Mouse (Mus musculus) neural tube, embryonic 15.5 days (tissue): ENCODE data around the gene Morf4l1. TPM values are rescaled to one million over a fixed set of nuclear protein-coding genes. Genes with fewer than 3 reads are reported as not detected.

Source experiments
- ATAC-seq: fragments of 200-750 bp; cut with Nextera tagmentation; 2 replicates; pipeline ENCODE4 v1.8.0; 2017; ENCODE audit warnings: mild to moderate bottlenecking, moderate TSS enrichment, moderate library complexity; ENCODE audit not compliant: low FRiP score
- H3K27ac ChIP-seq: fragments of 300-500 bp; sonication (generic); replicated peaks from 2 replicates; pipeline ENCODE4 v1.5.1; 2015; ENCODE audit warnings: mild to moderate bottlenecking, inconsistent platforms
- H3K27me3 ChIP-seq: fragments of 300-500 bp; sonication (generic); replicated peaks from 2 replicates; pipeline ENCODE4 v1.6.1; 2015; ENCODE audit warnings: inconsistent platforms
- H3K36me3 ChIP-seq: fragments of 300-500 bp; sonication (generic); 2 replicates; pipeline ENCODE4 v1.6.1; 2015; ENCODE audit warnings: inconsistent platforms
- H3K4me1 ChIP-seq: fragments of 300-500 bp; sonication (generic); 2 replicates; pipeline ENCODE4 v1.6.1; 2015; ENCODE audit warnings: inconsistent platforms
- H3K4me2 ChIP-seq: fragments of 300-500 bp; sonication (generic); 2 replicates; pipeline ENCODE4 v1.6.1; 2015; ENCODE audit warnings: inconsistent platforms, mild to moderate bottlenecking, moderate library complexity
- H3K4me3 ChIP-seq: fragments of 300-500 bp; sonication (generic); replicated peaks from 2 replicates; pipeline ENCODE4 v1.5.1; 2015; ENCODE audit warnings: mild to moderate bottlenecking, inconsistent platforms
- H3K9ac ChIP-seq: fragments of 300-500 bp; sonication (generic); replicated peaks from 2 replicates; pipeline ENCODE4 v1.6.1; 2015; ENCODE audit warnings: mild to moderate bottlenecking, inconsistent platforms
- H3K9me3 ChIP-seq: fragments of 300-500 bp; sonication (generic); replicated peaks from 2 replicates; pipeline ENCODE4 v1.6.1; 2016; ENCODE audit warnings: inconsistent platforms
- WGBS: fragments of 180-500 bp; shearing (Covaris S2); methylation state at CpG from one replicate; pipeline ENCODE4 v1.1.7; 2015; ENCODE audit warnings: mixed read lengths; 5-methylcytosine and 5-hydroxymethylcytosine counted together
- polyA plus RNA-seq: library from polyadenylated mRNA; unstranded; fragments of >200 nt; fragmentation: Nextera tagmentation; extraction: Ambion mirVana; gene quantifications from 2 replicates; pipeline ENCODE4 v1.2.1, GENCODE M21; 2015

Morf4l1 gene
- 520 and 554 TPM in 2 replicates for polyA plus RNA-seq

DNA sequence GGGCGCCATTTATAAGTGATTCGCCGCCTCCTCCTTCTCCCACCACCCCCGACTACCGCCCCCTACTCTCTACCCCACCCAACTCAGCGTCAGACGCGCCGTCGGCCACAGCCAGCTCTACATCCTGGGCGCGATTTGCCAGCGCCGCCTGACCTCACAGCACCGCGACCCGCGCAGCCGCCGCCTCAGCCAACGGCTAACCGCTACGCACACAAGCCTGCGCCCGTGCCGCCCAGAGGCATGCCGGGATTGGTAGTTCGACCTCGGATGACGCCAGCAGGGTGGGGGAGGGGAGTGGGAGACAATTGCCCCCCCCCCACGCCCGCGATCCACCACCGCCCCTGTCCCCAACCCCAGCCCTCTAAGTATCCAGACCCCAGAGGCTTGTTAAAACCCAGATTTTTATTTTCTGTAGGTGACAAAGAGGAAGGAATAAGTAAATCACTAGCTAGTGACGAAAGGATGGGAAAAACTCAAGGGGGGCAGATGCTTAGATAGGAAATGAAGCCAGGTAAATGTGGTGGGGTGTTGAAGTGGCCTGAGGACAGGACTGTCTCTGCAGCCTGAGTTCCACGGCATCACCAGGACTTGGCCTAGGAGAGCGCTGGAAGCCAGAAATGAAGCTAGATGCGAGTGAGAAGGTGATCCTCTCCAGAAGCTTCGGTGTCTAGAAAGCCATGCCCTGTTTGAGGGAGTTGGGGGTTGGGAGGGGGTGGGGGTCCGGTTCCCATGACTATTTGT, at the start of gene Morf4l1:
TSS of gene Morf4l1 (minus strand) at position 208 of the 741 bp plus-strand sequence.
- WGBS: 1% methylated on average over 38 of the region's 40 CpGs

DNA sequence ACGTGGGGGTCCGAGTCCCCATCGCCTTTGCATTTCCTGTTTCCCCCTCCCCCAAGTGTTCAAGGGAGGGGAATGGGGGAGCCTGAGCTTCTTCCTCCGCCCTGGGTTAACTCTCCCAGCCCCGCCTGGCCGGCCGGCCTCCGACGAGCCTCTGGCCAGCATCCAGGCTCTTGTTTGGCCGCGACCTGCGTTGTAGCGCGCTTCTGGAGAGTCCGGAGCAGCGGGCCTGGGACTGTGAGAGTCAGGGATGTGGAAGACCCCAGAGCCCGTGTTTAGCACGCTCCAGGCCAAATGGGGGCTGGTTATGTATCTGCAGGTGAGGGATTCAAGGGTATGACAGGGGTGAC, 49.1 kb upstream of the Morf4l1 start:
- Histone ChIP-seq H3K9ac (peak overlapping the region; percentile 74), H3K9me3 (0 out of 2 replicates have a peak, but pooled peaks cover 3% of the 10 kb centered on the region), H3K27me3 (no peaks in the 10 kb centered on the region), H3K36me3 (0 out of 2 replicates have a peak, but pooled peaks cover 2% of the 10 kb centered on the region), H3K4me1 (peaks cover 25% of the 10 kb centered on the region), H3K27ac (peak overlapping the region; percentile 75), H3K4me3 (peak overlapping the region; percentile 85), H3K4me2 (peak overlapping the region; percentile 95)
- under 1% methylated on average over 18 of the region's 18 CpGs for WGBS
- ATAC-seq: peak; percentile 58

More for the DNA sequence above, at the start of gene Morf4l1:
- ATAC-seq: peak; percentile 98
- no peaks in the 10 kb centered on the region; the same call in 1 of the 2 replicates for H3K27me3 ChIP-seq
- peak within 1 kb of the TSS; percentile 99 for H3K27ac ChIP-seq
- H3K4me2 ChIP-seq: peak within 1 kb of the TSS; percentile 76
- H3K36me3 ChIP-seq: no peaks in the 10 kb centered on the region
- H3K4me1 ChIP-seq: peaks cover 30% of the 10 kb centered on the region
- H3K9me3 ChIP-seq: no peaks in the 10 kb centered on the region
- H3K9ac ChIP-seq: peak within 1 kb of the TSS; percentile 97
- H3K4me3 ChIP-seq: peak within 1 kb of the TSS; percentile 84

DNA sequence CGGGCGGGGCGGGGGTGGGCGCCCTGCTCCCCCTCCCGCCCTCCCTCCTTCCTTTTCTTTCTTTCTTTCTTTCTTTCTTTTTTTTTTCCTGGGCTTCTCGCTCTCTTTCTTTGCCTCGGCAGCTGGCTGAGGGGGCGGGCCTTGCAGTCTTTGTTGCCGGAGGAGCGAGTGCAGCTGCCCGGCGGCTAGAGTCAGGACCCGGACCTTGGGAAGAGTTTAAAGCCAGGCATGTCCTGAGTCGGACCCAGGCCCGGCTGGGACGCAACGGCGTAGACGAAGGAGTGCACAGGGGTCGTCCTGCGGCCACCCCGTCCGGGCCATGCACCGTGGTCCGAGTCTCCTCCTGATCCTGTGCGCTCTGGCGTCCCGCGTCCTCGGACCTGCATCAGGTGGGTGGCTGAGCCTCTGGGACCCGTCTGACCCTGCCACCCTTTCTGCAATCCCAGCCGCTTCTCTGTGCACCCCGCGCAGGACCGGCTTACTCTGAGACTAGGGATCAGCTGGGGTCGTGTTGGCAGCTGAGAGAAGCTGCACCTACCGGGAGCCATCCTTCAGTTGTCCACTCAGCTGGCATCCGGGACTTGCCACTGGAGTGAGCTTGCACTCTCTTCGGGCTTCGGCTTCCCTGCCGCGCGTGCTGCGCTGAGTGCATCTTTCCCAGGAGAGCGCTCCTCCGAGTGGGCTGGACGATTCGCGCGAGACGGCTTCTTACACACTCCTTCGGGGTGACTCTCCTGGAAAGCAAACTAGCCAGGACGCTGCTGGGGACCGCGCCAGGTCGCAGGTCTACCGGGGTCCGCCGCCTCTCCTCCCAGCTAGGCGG, 48.6 kb upstream of the Morf4l1 start, which contains the start of gene Adamts7:
TSS of gene Adamts7 (plus strand) at position 144 of the 823 bp plus-strand sequence.
- 1% methylated on average over 58 of the region's 60 CpGs for WGBS
- H3K9ac ChIP-seq: peak within 1 kb of the TSS; percentile 74
- 0 out of 2 replicates have a peak, but pooled peaks cover 2% of the 10 kb centered on the region for H3K36me3 ChIP-seq
- peak within 1 kb of the TSS; percentile 95 for H3K4me2 ChIP-seq
- H3K9me3 ChIP-seq: 0 out of 2 replicates have a peak, but pooled peaks cover 3% of the 10 kb centered on the region
- ATAC-seq: peak; percentile 81
- no peaks in the 10 kb centered on the region for H3K27me3 ChIP-seq
- peak within 1 kb of the TSS; percentile 75 for H3K27ac ChIP-seq
- peak within 1 kb of the TSS; percentile 85 for H3K4me3 ChIP-seq
- H3K4me1 ChIP-seq: peaks cover 25% of the 10 kb centered on the region

DNA sequence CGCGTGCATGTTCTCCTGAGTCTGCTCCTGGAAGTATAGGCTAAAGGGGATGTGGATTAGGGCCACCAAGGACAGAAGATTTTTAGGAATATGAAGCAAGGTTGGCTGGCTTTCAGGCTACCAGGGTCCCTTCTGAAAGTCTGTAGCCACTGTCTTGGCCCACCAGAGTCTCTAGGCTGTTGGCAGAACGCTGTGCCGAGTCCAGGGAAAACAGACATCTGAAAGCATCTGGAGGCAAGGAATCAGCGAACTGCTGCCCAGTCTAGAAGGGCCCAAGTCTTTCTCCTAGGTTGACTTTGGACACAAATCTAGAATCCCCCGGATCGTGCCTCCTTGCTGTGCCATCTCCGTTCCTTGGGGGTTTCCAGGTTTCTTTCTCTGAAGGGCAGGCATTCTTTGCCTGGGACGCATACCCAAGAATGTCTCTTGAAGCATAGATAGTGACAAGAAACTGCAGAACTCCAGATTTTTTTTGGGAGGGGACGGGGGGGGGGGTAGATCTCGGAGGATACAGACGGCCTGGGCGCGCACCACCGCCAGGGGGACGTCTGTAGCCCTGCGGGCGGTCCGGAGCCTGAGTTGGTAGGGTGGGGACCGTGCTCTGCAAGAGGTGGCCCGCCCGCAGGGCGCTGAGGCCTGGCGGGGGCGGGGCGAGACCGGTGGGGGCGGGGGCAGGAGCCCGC, 47.8 kb upstream of the Morf4l1 start:
- peak; percentile 77 for ATAC-seq
- H3K4me2 ChIP-seq: peak overlapping the region; percentile 95
- 0 out of 2 replicates have a peak overlapping the region, but pooled peaks have one; percentile 28 for H3K27ac ChIP-seq
- no peaks in the 10 kb centered on the region for H3K27me3 ChIP-seq
- 13% methylated on average over 18 of the region's 29 CpGs for WGBS
- 0 out of 2 replicates have a peak, but pooled peaks cover 3% of the 10 kb centered on the region for H3K9me3 ChIP-seq
- H3K36me3 ChIP-seq: 0 out of 2 replicates have a peak, but pooled peaks cover 2% of the 10 kb centered on the region
- peak overlapping the region; percentile 85 for H3K4me3 ChIP-seq
- H3K9ac ChIP-seq: peak overlapping the region; percentile 74
- H3K4me1 ChIP-seq: peaks cover 25% of the 10 kb centered on the region

DNA sequence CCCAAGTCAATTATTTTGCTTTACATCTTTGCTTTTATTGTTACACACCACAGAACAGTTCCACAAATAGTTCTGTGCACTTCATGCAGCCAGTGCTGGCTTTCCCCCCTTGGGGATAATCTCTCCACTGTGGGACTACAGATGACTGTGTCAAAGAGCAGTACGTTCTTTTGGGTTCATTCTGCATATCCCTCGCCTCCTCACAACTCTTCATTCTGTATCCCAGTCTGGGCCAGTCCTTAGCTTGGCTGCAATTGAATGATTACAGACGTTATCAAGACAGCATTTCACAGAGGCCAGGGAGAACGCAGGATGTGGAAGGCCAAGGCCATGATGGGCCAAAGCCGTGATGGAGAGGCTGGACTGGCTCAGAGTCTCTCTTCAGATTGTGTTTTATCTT, 32.3 kb upstream of the Morf4l1 start:
- 82% methylated on average over 5 of the region's 5 CpGs for WGBS
- H3K9me3 ChIP-seq: no peaks in the 10 kb centered on the region
- no peaks in the 10 kb centered on the region for H3K4me1 ChIP-seq
- no peaks in the 10 kb centered on the region for H3K36me3 ChIP-seq
- no peaks in the 10 kb centered on the region for H3K27me3 ChIP-seq
- no peak overlapping the region for H3K9ac ChIP-seq
- no peak overlapping the region for H3K4me3 ChIP-seq
- ATAC-seq: no peak
- H3K27ac ChIP-seq: no peak overlapping the region
- no peak overlapping the region for H3K4me2 ChIP-seq

DNA sequence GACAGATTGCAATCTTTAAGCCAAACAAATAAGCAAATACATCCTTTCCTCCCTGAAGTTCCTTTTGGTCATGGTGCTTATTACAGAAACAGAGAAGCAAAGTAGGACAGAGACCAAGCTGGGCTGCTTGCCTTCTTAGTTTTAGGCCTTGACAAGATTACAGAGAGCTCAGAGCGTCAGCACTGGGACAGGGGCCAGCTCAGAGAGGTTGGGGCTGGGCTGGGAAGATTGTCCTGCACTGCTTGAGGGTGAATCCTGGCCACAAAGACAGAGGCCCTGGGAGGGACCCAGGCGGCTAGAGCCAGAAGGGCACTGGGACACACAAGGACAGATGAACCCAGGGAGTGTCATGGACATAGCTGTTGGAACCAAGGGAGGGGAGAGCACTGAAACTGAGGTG, 31.2 kb upstream of the Morf4l1 start:
- H3K27ac ChIP-seq: no peak overlapping the region
- WGBS: 65% methylated on average over 2 of the region's 2 CpGs
- no peak overlapping the region for H3K9ac ChIP-seq
- no peak overlapping the region for H3K4me2 ChIP-seq
- no peaks in the 10 kb centered on the region for H3K27me3 ChIP-seq
- H3K9me3 ChIP-seq: no peaks in the 10 kb centered on the region
- H3K36me3 ChIP-seq: no peaks in the 10 kb centered on the region
- no peak for ATAC-seq
- H3K4me3 ChIP-seq: no peak overlapping the region
- H3K4me1 ChIP-seq: no peaks in the 10 kb centered on the region

DNA sequence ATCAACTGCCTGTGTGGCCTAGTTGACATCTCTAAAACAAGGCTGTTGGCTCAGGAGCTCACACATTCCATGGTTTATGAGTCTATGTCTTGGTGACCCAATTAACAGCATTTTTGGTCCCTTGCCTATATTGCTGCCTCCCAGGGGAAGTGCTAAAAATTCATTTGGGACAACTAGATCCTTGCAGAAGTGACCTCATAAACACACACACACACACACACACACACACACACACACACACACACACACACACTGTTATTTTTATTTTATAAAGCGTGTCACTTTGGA, 22.0 kb upstream of the Morf4l1 start:
- 100% methylated on average over 1 of the region's 1 CpGs for WGBS
- no peaks in the 10 kb centered on the region for H3K4me1 ChIP-seq
- ATAC-seq: no peak

DNA sequence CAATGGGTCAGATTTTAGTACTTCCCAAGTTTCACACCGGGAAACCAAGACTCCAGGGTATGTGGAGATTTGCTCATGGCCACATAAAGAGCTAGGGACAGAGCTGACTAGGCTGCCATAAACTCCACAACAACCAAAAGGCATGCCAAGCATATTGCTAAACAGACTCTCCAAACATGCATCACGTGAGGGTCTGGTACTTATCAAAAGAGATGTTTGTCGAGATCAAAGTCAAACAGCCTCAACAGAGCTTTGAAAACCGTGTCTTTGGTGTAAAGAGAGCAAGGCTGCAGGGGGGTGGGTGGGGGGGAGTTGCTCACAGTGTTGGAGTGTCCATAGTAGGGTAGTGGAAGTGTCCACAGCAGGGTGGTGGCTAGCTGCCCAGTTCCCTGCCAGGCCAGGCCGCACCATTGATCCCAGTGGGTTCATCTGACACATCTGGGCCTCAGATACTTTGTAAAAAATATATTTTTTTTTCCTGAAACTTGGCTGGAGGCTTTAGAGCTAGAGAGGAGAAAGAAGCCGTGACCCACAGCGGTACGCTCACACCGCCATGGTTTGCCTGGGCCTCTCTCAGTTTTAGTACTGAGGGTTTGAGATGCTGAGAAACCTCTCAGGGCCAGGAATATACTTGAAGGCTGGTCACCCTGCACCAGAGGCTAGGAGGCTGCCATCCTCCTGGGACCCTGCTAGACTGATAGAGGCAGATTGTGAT, 21.5 kb upstream of the Morf4l1 start:
- Histone ChIP-seq H3K27me3 (no peaks in the 10 kb centered on the region), H3K4me1 (no peaks in the 10 kb centered on the region), H3K9me3 (no peaks in the 10 kb centered on the region), H3K36me3 (no peaks in the 10 kb centered on the region), H3K4me3 (no peak overlapping the region), H3K4me2 (no peak overlapping the region), H3K27ac (no peak overlapping the region), H3K9ac (no peak overlapping the region)
- 78% methylated on average over 9 of the region's 9 CpGs for WGBS
- ATAC-seq: no peak

More for the DNA sequence above, 22.0 kb upstream of the Morf4l1 start:
- Histone ChIP-seq H3K9ac (no peak overlapping the region), H3K36me3 (no peaks in the 10 kb centered on the region), H3K4me2 (no peak overlapping the region), H3K27ac (no peak overlapping the region), H3K4me3 (no peak overlapping the region), H3K27me3 (no peaks in the 10 kb centered on the region), H3K9me3 (no peaks in the 10 kb centered on the region)

DNA sequence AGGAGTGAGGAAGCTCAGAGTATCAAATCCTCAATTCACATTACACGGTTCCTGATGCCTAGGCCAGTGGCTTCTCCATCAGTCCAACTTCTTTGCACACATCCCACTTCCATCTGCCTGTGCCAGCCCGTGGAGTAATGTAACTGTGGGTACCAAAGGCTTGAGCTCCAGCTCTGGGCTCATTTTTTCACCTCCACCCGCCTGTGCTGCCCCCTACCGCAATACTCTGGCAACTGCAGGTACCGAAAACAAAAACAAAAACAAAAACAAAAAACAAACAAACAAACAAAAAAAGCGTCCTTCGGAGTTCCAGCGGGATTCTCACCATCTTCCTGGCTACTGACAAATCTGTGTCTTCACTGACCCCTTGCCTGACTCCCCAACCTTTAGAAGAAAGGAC, 20.9 kb upstream of the Morf4l1 start:
- WGBS: 85% methylated on average over 8 of the region's 8 CpGs
- ATAC-seq: no peak
- H3K9me3 ChIP-seq: no peaks in the 10 kb centered on the region
- H3K36me3 ChIP-seq: no peaks in the 10 kb centered on the region
- no peak overlapping the region for H3K9ac ChIP-seq
- H3K4me2 ChIP-seq: no peak overlapping the region
- H3K4me1 ChIP-seq: no peaks in the 10 kb centered on the region
- H3K27me3 ChIP-seq: no peaks in the 10 kb centered on the region
- no peak overlapping the region for H3K4me3 ChIP-seq
- H3K27ac ChIP-seq: no peak overlapping the region

DNA sequence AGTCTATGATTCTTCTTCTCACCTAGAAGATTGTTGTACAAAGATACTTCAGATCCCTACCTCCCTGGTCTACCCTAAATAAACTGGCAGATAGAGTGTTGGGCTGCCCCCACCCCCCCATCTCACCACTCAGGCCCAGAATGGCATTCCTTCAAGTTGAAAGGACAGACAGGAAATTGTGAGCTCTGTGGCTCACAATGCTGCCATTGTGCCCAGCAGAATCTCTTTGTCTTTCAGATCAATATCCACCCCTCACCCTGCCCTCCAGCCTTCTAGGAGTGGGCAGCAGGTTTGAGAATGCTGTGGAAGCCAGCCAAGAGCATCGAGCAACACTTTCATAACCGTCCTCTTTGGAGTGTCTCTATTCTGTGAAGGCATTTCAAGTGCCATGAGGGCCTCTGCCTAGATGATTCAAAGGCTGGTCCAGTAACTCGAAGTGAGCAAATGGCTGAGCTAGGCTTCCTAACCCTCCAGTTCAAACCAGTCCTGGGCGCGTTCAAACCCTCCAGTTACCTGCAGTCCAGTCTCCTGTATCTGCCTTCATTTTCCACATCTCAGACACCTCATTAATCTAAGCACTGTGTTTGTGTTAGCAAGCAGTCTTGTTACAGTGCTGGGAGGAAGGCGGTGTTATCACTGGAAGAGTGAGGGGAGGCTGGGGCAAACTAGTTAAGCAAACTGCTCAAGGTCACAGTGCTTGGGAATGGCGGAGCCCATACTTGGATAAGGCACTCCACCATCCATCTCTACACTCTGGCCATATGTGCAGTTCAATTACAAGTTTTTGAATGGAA, 19.2 kb upstream of the Morf4l1 start:
- no peak overlapping the region for H3K4me2 ChIP-seq
- H3K4me1 ChIP-seq: no peaks in the 10 kb centered on the region
- no peak for ATAC-seq
- 74% methylated on average over 7 of the region's 7 CpGs for WGBS
- no peaks in the 10 kb centered on the region for H3K27me3 ChIP-seq
- no peak overlapping the region for H3K27ac ChIP-seq
- no peak overlapping the region for H3K9ac ChIP-seq
- H3K4me3 ChIP-seq: no peak overlapping the region
- H3K9me3 ChIP-seq: no peaks in the 10 kb centered on the region
- H3K36me3 ChIP-seq: no peaks in the 10 kb centered on the region
